In genomic region chr4:59239312-59239728, GRCm38 (mm10) we compare ENCODE assay signal across 12 mouse cellular contexts. TPM values are rescaled to one million over a fixed set of nuclear protein-coding genes. Genes with fewer than 3 reads are reported as not detected.
A peak's percentile ranks its signal among the peaks of the same experiment; 100 is the strongest.
DNase-seq lines count a peak whose midpoint lies in the region; ATAC-seq and TF ChIP-seq lines count a peak whose summit lies in the region.
"Had no signal": no experiment of that assay in that cellular context is flagged by ENCODE, and none has a peak within 500 bp of the region (broad histone marks: within the 10 kb centered on the region; RNA-seq: fewer than 3 reads in every experiment).

No protein-coding gene starts in this region.

- H3K27me3 ChIP-seq in kidney, postnatal 0 days (ENCODE audit: insufficient read depth, low read length): no peaks in the 10 kb centered on the region
- no peaks in the 10 kb centered on the region for H3K27me3 ChIP-seq in heart, embryonic 15.5 days
- no peaks in the 10 kb centered on the region for H3K27me3 ChIP-seq in forebrain, embryonic 15.5 days
- H3K27me3 ChIP-seq: limb, embryonic 12.5 days had no signal

- TF ChIP-seq CTCF in kidney, postnatal 0 days (IDR thresholded peaks at IDR 0.05; ENCODE audit: low read depth): no peak

- H3K9ac ChIP-seq in kidney, postnatal 0 days (ENCODE audit: low read depth, low read length): no peak overlapping the region
- peak overlapping the region; percentile 1; the same call in 1 of the 2 replicates for H3K9ac ChIP-seq in heart, embryonic 15.5 days
- no peak overlapping the region for H3K9ac ChIP-seq in forebrain, embryonic 15.5 days (replicated peaks)
- H3K9ac ChIP-seq: limb, embryonic 12.5 days had no signal

- no peaks in the 10 kb centered on the region for H3K9me3 ChIP-seq in kidney, postnatal 0 days (replicated peaks; ENCODE audit: low read length)
- no peaks in the 10 kb centered on the region for H3K9me3 ChIP-seq in heart, embryonic 15.5 days (replicated peaks)
- no peaks in the 10 kb centered on the region for H3K9me3 ChIP-seq in forebrain, embryonic 15.5 days
- H3K9me3 ChIP-seq: G1E; limb, embryonic 12.5 days had no signal

- DNase-seq in kidney, postnatal 0 days (ENCODE audit: low spot score): peak; percentile 51
- DNase-seq in kidney, adult 18-20 months: no peak
- DNase-seq in embryo, embryonic 10 days (ENCODE audit: low spot score): peak; percentile 13
- DNase-seq in left cerebral cortex, postnatal 4 days: no peak
- no peak for DNase-seq in cerebellum, postnatal 36 days
- DNase-seq: cerebellum, adult 9-11 months; thymus, postnatal 36 days had no signal

- ATAC-seq in kidney, postnatal 0 days (replicated peaks; ENCODE audit: low FRiP score, low read depth): no peak; the same call in 1 of the 2 replicates
- peak; percentile 50; the same call in 1 of the 2 replicates for ATAC-seq in heart, embryonic 15.5 days (replicated peaks; ENCODE audit: insufficient number of reproducible peaks, insufficient read depth, low FRiP score, low read depth)
- ATAC-seq in forebrain, embryonic 15.5 days (replicated peaks): no peak

- no peaks in the 10 kb centered on the region for H3K79me2 ChIP-seq in macrophage (ENCODE audit: inconsistent target)

- intact Hi-C loops in left cerebral cortex, postnatal 4 days (cut with DNase I): no loop called here

- H3K4me3 ChIP-seq in kidney, postnatal 0 days (replicated peaks; ENCODE audit: low read depth, low read length): no peak overlapping the region
- no peak overlapping the region for H3K4me3 ChIP-seq in heart, embryonic 15.5 days
- peak overlapping the region; percentile 10; the same call in 1 of the 2 replicates for H3K4me3 ChIP-seq in macrophage (ENCODE audit: inconsistent target)
- no peak overlapping the region for H3K4me3 ChIP-seq in forebrain, embryonic 15.5 days
- H3K4me3 ChIP-seq: limb, embryonic 12.5 days had no signal

- 9% methylated on average over 9 of the region's 9 CpGs for WGBS in kidney, postnatal 0 days
- WGBS in heart, embryonic 15.5 days: 23% methylated on average over 9 of the region's 9 CpGs
- WGBS in macrophage (ENCODE audit: missing documents): 40% methylated on average over 9 of the region's 9 CpGs
- WGBS in forebrain, embryonic 15.5 days: 48% methylated on average over 9 of the region's 9 CpGs

- H3K4me1 ChIP-seq in kidney, postnatal 0 days (replicated peaks; ENCODE audit: insufficient read depth, low read length): 0 out of 2 replicates have a peak, but pooled peaks cover 2% of the 10 kb centered on the region
- peaks cover 6% of the 10 kb centered on the region for H3K4me1 ChIP-seq in heart, embryonic 15.5 days (replicated peaks)
- H3K4me1 ChIP-seq in forebrain, embryonic 15.5 days: no peaks in the 10 kb centered on the region
- H3K4me1 ChIP-seq: limb, embryonic 12.5 days had no signal

- H3K27ac ChIP-seq in kidney, postnatal 0 days: 0 out of 2 replicates have a peak overlapping the region, but pooled peaks have one; percentile 5
- peak overlapping the region; percentile 47 for H3K27ac ChIP-seq in heart, embryonic 15.5 days
- peak overlapping the region; percentile 94 for H3K27ac ChIP-seq in macrophage
- no peak overlapping the region for H3K27ac ChIP-seq in forebrain, embryonic 15.5 days (replicated peaks)
- H3K27ac ChIP-seq: limb, embryonic 12.5 days had no signal

- H3K36me3 ChIP-seq in kidney, postnatal 0 days (ENCODE audit: insufficient read depth, low read length): no peaks in the 10 kb centered on the region
- no peaks in the 10 kb centered on the region for H3K36me3 ChIP-seq in heart, embryonic 15.5 days
- no peaks in the 10 kb centered on the region for H3K36me3 ChIP-seq in macrophage (ENCODE audit: inconsistent target)
- H3K36me3 ChIP-seq in forebrain, embryonic 15.5 days: no peaks in the 10 kb centered on the region
- H3K36me3 ChIP-seq: G1E; limb, embryonic 12.5 days had no signal

- peak overlapping the region; percentile 21; the same call in 1 of the 2 replicates for H3K4me2 ChIP-seq in kidney, postnatal 0 days (ENCODE audit: low read length)
- peak overlapping the region; percentile 35 for H3K4me2 ChIP-seq in heart, embryonic 15.5 days
- H3K4me2 ChIP-seq in forebrain, embryonic 15.5 days (replicated peaks): no peak overlapping the region
- H3K4me2 ChIP-seq: limb, embryonic 12.5 days had no signal

RNA-seq across cellular contexts. Expression of gene Ugcg, which starts 50.3 kb away (rescaled TPM):
- 7.4 and 7.6 TPM in 2 replicates for polyA plus RNA-seq in kidney, postnatal 0 days (2015; fragmentation: Nextera tagmentation; extraction: Ambion mirVana)
- polyA plus RNA-seq in heart, embryonic 15.5 days (2015; fragmentation: Nextera tagmentation; extraction: Ambion mirVana): 6.2 and 7.0 TPM in 2 replicates
- 100 to 1,000 TPM in 3 of 26 experiments, 10 to 100 TPM in 23; 21.0 to 221 (median 44.9) TPM for total RNA-seq in macrophage (2018; cell fraction: chromatin; rRNA removed)
- total RNA-seq in macrophage (2018; cell fraction: cytosol; rRNA removed): 10 to 100 TPM; 16.2 to 84.2 (median 24.2) TPM
- 100 to 1,000 TPM in 5 of 26 experiments, 10 to 100 TPM in 21; 35.4 to 162 (median 50.0) TPM for total RNA-seq in macrophage (2018; cell fraction: nucleus; rRNA removed)
- 15.3 to 16.7 TPM (median 16.4 TPM) in 3 replicates for polyA plus RNA-seq in macrophage (2018)
- 100 to 1,000 TPM; 101 to 104 TPM for total RNA-seq in left cerebral cortex, postnatal 4 days (2021)
- polyA plus RNA-seq in forebrain, embryonic 15.5 days (2015; fragmentation: Nextera tagmentation; extraction: Ambion mirVana): 14.2 and 15.7 TPM in 2 replicates

Comparison
In these comparisons a context has a peak if more than half of its experiments do, and no peak if none do; other contexts are left out.
1. DNase-seq: peak in kidney, postnatal 0 days (single experiment) and embryo, embryonic 10 days (single experiment); none in kidney, adult 18-20 months (single experiment), left cerebral cortex, postnatal 4 days (single experiment) and cerebellum, postnatal 36 days (0 of 2).